Mouse (Mus musculus): ENCODE measurements around the gene Paox. TPM values are rescaled to one million over a fixed set of nuclear protein-coding genes. Genes with fewer than 3 reads are reported as not detected.

The Paox gene
- total RNA-seq, 1 experiment from 2014 or later = 1.2 TPM

GRCm38 (mm10) chr7:140154218-140154927, 38.8 kb downstream of the Paox start, which contains the start of gene Sprn:
TSS of gene Sprn (minus strand) at chr7:140154877.
- ATAC-seq (replicated peaks; ENCODE audit: insufficient number of reproducible peaks, low FRiP score, low TSS enrichment, poor library complexity, severe bottlenecking) = no peak

GRCm38 (mm10) chr7:140160363-140160762, 44.8 kb downstream of the Paox start:
- ATAC-seq (replicated peaks; ENCODE audit: insufficient number of reproducible peaks, low FRiP score, low TSS enrichment, poor library complexity, severe bottlenecking) = no peak

GRCm38 (mm10) chr7:140164664-140165063, 49.1 kb downstream of the Paox start, which contains the start of gene Olfr522:
TSS of gene Olfr522 (minus strand) at chr7:140164764.
- no peak for ATAC-seq (replicated peaks; ENCODE audit: insufficient number of reproducible peaks, low FRiP score, low TSS enrichment, poor library complexity, severe bottlenecking)

GRCm38 (mm10) chr7:140167950-140168349, 52.4 kb downstream of the Paox start:
- no peak for ATAC-seq (replicated peaks; ENCODE audit: insufficient number of reproducible peaks, low FRiP score, low TSS enrichment, poor library complexity, severe bottlenecking)

GRCm38 (mm10) chr7:140169386-140169785, 53.8 kb downstream of the Paox start:
- ATAC-seq (replicated peaks; ENCODE audit: insufficient number of reproducible peaks, low FRiP score, low TSS enrichment, poor library complexity, severe bottlenecking) = no peak

- no peak for ATAC-seq (replicated peaks; ENCODE audit: insufficient number of reproducible peaks, low FRiP score, low TSS enrichment, poor library complexity, severe bottlenecking)
Measured at GRCm38 (mm10) chr7:140170863-140171262, 55.3 kb downstream of the Paox start.

GRCm38 (mm10) chr7:140172936-140173335, 57.3 kb downstream of the Paox start, which contains the start of gene Olfr523:
TSS of gene Olfr523 (plus strand) at chr7:140173217.
- no peak for ATAC-seq (replicated peaks; ENCODE audit: insufficient number of reproducible peaks, low FRiP score, low TSS enrichment, poor library complexity, severe bottlenecking)

- ATAC-seq (replicated peaks; ENCODE audit: insufficient number of reproducible peaks, low FRiP score, low TSS enrichment, poor library complexity, severe bottlenecking) = no peak
Measured at GRCm38 (mm10) chr7:140179176-140179575, 63.6 kb downstream of the Paox start.

DNA sequence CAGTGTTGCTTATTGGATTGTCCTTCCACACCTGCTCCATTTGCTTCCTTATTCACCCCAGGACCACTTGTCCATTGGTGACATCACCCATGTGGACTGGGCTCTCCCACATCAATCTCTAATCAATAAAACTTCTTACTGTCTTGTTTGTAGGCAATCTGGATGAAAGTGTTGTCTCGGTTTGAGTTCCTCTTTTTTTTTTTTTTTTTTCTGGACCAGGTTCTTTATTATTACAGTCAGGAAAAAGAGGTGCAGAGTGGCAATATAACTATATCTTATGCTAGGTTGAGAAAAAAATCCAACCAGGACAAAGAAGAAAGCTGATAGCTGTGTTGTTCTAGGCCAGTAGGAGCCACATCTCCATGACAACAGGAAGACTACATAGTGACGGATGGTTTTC, 65.1 kb downstream of the Paox start:
- no peak for ATAC-seq (replicated peaks; ENCODE audit: insufficient number of reproducible peaks, low FRiP score, low TSS enrichment, poor library complexity, severe bottlenecking)

- no peak for ATAC-seq (replicated peaks; ENCODE audit: insufficient number of reproducible peaks, low FRiP score, low TSS enrichment, poor library complexity, severe bottlenecking)
Measured at GRCm38 (mm10) chr7:140184206-140184605, 68.6 kb downstream of the Paox start.

Other genes starting within 250 kb of the Paox start
- not detected in 3 replicates for gene Kndc1, start 221.1 kb upstream of the Paox start, total RNA-seq (2017)
- gene Utf1, start 172.0 kb upstream of the Paox start, total RNA-seq (2017) = not detected in 3 replicates
- 1.5 TPM in 1 of 3 replicates, not detected in the others for gene 6430531B16Rik, start 137.0 kb upstream of the Paox start, total RNA-seq (2017)
- 10.2 to 54.2 TPM (median 40.8 TPM) in 3 replicates for gene Adam8, start 123.2 kb upstream of the Paox start, total RNA-seq (2017)
- 27.4 to 31.4 TPM (median 27.6 TPM) in 3 replicates for gene Zfp511, start 79.4 kb upstream of the Paox start, total RNA-seq (2017)
- 16.3 to 28.9 TPM (median 26.9 TPM) in 3 replicates for gene Tubgcp2, start 79.1 kb upstream of the Paox start, total RNA-seq (2017)
- gene Msx3, start 66.7 kb upstream of the Paox start, total RNA-seq (2017) = not detected in 3 replicates
- gene Caly, start 33.3 kb upstream of the Paox start, total RNA-seq (2017) = 0.68 TPM in 1 of 3 replicates, not detected in the others
- not detected in 3 replicates for gene Prap1, start 22.4 kb upstream of the Paox start, total RNA-seq (2017)
- 2.8 to 7.7 TPM (median 4.5 TPM) in 3 replicates for gene Fuom, start 13.4 kb upstream of the Paox start, total RNA-seq (2017)
- gene Echs1, start 677 bp downstream of the Paox start, total RNA-seq (2017) = 37.8 to 42.3 TPM (median 41.5 TPM) in 3 replicates
- gene Mtg1, start 21.8 kb downstream of the Paox start, total RNA-seq (2017) = 3.7 to 7.6 TPM (median 4.4 TPM) in 3 replicates
- not detected in 3 replicates for gene Sprn, start 39.1 kb downstream of the Paox start, total RNA-seq (2017)
- not detected in 3 replicates for gene Olfr522, start 49.0 kb downstream of the Paox start, total RNA-seq (2017)
- not detected in 3 replicates for gene Olfr523, start 57.4 kb downstream of the Paox start, total RNA-seq (2017)
- not detected in 3 replicates for gene Olfr524, start 90.2 kb downstream of the Paox start, total RNA-seq (2017)
- 0.39 to 0.48 TPM in 2 of 3 replicates, not detected in the other for gene Cd163l1, start 102.5 kb downstream of the Paox start, total RNA-seq (2017)
- 0.85 to 2.5 TPM in 2 of 3 replicates, not detected in the other for gene 5830411N06Rik, start 131.5 kb downstream of the Paox start, total RNA-seq (2017)
- not detected in 3 replicates for gene Olfr525, start 205.1 kb downstream of the Paox start, total RNA-seq (2017)
- not detected in 3 replicates for gene Olfr527, start 218.2 kb downstream of the Paox start, total RNA-seq (2017)
- gene Olfr60, start 245.9 kb downstream of the Paox start, total RNA-seq (2017) = not detected in 3 replicates